Mouse (Mus musculus): ENCODE measurements around the gene Olfr251.
"Not testable (repeated sequence)": the region's sequence is repeated elsewhere in the genome, so short reads cannot be mapped to it uniquely, and the experiment has no call there.

Gene Olfr251

GRCm38 (mm10) chr9:38376786-38377185, at the start of gene Olfr251:
TSS of gene Olfr251 (plus strand) at chr9:38377086.
- DNase-seq, result no peak

GRCm38 (mm10) chr9:38328760-38329159, 48.1 kb upstream of the Olfr251 start, which contains the start of gene Olfr25:
TSS of gene Olfr25 (plus strand) at chr9:38329060.
- no peak for DNase-seq

- no peak for DNase-seq
Observed at GRCm38 (mm10) chr9:38348111-38348510, 28.8 kb upstream of the Olfr251 start, which contains the start of gene Olfr898. TSS of gene Olfr898 (plus strand) at chr9:38348411.

- DNase-seq, result no peak
Observed at GRCm38 (mm10) chr9:38366596-38366995, 10.3 kb upstream of the Olfr251 start, which contains the start of gene Olfr250. TSS of gene Olfr250 (plus strand) at chr9:38366896.

GRCm38 (mm10) chr9:38401398-38401797, 24.5 kb downstream of the Olfr251 start, which contains the start of gene Olfr147:
TSS of gene Olfr147 (plus strand) at chr9:38401698.
- no peak for DNase-seq

- not testable (repeated sequence) for DNase-seq
Observed at GRCm38 (mm10) chr9:38407502-38407901, 30.6 kb downstream of the Olfr251 start.

- not testable (repeated sequence) for DNase-seq
Observed at GRCm38 (mm10) chr9:38413502-38413901, 36.6 kb downstream of the Olfr251 start.

GRCm38 (mm10) chr9:38423801-38424200, 46.9 kb downstream of the Olfr251 start:
- no peak for DNase-seq

GRCm38 (mm10) chr9:38427026-38427425, 50.1 kb downstream of the Olfr251 start:
- no peak for DNase-seq

GRCm38 (mm10) chr9:38429155-38429554, 52.3 kb downstream of the Olfr251 start, which contains the start of gene Olfr901:
TSS of gene Olfr901 (plus strand) at chr9:38429455.
- no peak for DNase-seq

Data from cerebellum, postnatal 36 days (tissue).